Mouse (Mus musculus) erythroblast, adult 5-6 weeks (primary cell): ENCODE data around the gene Sim1. TPM values are rescaled to one million over a fixed set of nuclear protein-coding genes. Genes with fewer than 3 reads are reported as not detected.

Experiments used
- ATAC-seq: replicated peaks from 2 replicates; pipeline ENCODE4 v1.8.0; 2016; ENCODE audit warnings: moderate number of reproducible peaks, mild to moderate bottlenecking, moderate TSS enrichment, inconsistent platforms; ENCODE audit not compliant: poor library complexity, low FRiP score, severe bottlenecking
- total RNA-seq, 2 experiments: library from RNA; stranded (forward) in 1 of 2; stranded (reverse) in 1 of 2; fragments of 150-400 nt in 1 of 2; fragments of 200-764, 138-1000 nt in 1 of 2; gene quantifications; 2 replicates each; pipeline versions ENCODE4 v1.2.3 to v1.2.4; 2015 to 2017; ENCODE audit warnings: low replicate concordance in 2 of 2

Gene Sim1
- total RNA-seq, 2 experiments from 2014 or later = not detected

- ATAC-seq = no peak
Observed at GRCm38 (mm10) chr10:50900746-50901600, 6.4 kb downstream of the Sim1 start.

- ATAC-seq = no peak
Observed at GRCm38 (mm10) chr10:50901601-50902475, 7.3 kb downstream of the Sim1 start.

GRCm38 (mm10) chr10:50902741-50903715 is 8.5 kb downstream of the Sim1 start:
- no peak for ATAC-seq

- ATAC-seq = no peak
Observed at GRCm38 (mm10) chr10:50903846-50904763, 9.6 kb downstream of the Sim1 start.

GRCm38 (mm10) chr10:50904764-50905701 is 10.5 kb downstream of the Sim1 start:
- ATAC-seq = no peak

GRCm38 (mm10) chr10:50910400-50910799 is 15.8 kb downstream of the Sim1 start:
- no peak for ATAC-seq

GRCm38 (mm10) chr10:50910861-50911410 is 16.4 kb downstream of the Sim1 start:
- ATAC-seq = no peak

GRCm38 (mm10) chr10:50915607-50916006 is 21.1 kb downstream of the Sim1 start:
- no peak for ATAC-seq

GRCm38 (mm10) chr10:50929281-50929680 is 34.7 kb downstream of the Sim1 start:
- ATAC-seq = no peak

- ATAC-seq = no peak
Observed at GRCm38 (mm10) chr10:50935673-50936072, 41.1 kb downstream of the Sim1 start.

- no peak for ATAC-seq
Observed at GRCm38 (mm10) chr10:50973625-50974024, 79.1 kb downstream of the Sim1 start.

- ATAC-seq = no peak
Observed at GRCm38 (mm10) chr10:50981849-50982248, 87.3 kb downstream of the Sim1 start.

GRCm38 (mm10) chr10:50983620-50984019 is 89.1 kb downstream of the Sim1 start:
- no peak for ATAC-seq

GRCm38 (mm10) chr10:51007798-51008197 is 113.2 kb downstream of the Sim1 start:
- ATAC-seq = no peak

GRCm38 (mm10) chr10:51011391-51012150 is 117.0 kb downstream of the Sim1 start:
- no peak for ATAC-seq

- ATAC-seq = no peak
Observed at GRCm38 (mm10) chr10:51014901-51015300, 120.3 kb downstream of the Sim1 start.

GRCm38 (mm10) chr10:51015362-51015761 is 120.8 kb downstream of the Sim1 start:
- ATAC-seq = no peak
